8 mouse cellular contexts compared by ENCODE assay signal in genomic region chr10:127662666-127663253, GRCm38 (mm10). TPM values are rescaled to one million over a fixed set of nuclear protein-coding genes. Genes with fewer than 3 reads are reported as not detected.
DNase-seq lines count a peak whose midpoint lies in the region; ATAC-seq and TF ChIP-seq lines count a peak whose summit lies in the region.

No protein-coding gene starts in this region.

- TF ChIP-seq CTCF in liver, adult 2 months (IDR thresholded peaks at IDR 0.05; ENCODE audit: low read depth, low read length) = peak; percentile 17; the same call in 1 of the 2 replicates

- ATAC-seq in heart, embryonic 12.5 days (ENCODE audit: insufficient number of reproducible peaks, low FRiP score) = no peak
- ATAC-seq in midbrain, embryonic 11.5 days (ENCODE audit: low FRiP score) = no peak
- no peak for ATAC-seq in erythroblast, adult 5-6 weeks (replicated peaks; ENCODE audit: low FRiP score, poor library complexity, severe bottlenecking)

- no peaks in the 10 kb centered on the region for H3K27me3 ChIP-seq in liver, adult 2 months (ENCODE audit: control insufficient read depth, insufficient read depth, low read length)
- H3K27me3 ChIP-seq in heart, embryonic 12.5 days (replicated peaks) = peaks cover 11% of the 10 kb centered on the region
- H3K27me3 ChIP-seq in midbrain, embryonic 11.5 days (ENCODE audit: control insufficient read depth, insufficient read depth, low read length) = peaks cover 79% of the 10 kb centered on the region

- H3K9ac ChIP-seq in liver, adult 2 months (ENCODE audit: low read depth, low read length) = peak overlapping the region; percentile 21; the same call in 1 of the 2 replicates
- peak overlapping the region; percentile 59; the same call in 1 of the 2 replicates for H3K9ac ChIP-seq in heart, embryonic 12.5 days
- no peak overlapping the region for H3K9ac ChIP-seq in midbrain, embryonic 11.5 days (ENCODE audit: low read length)

- no peak overlapping the region for H3K4me3 ChIP-seq in liver, adult 2 months (ENCODE audit: insufficient read depth, low read depth, low read length)
- 0 out of 2 replicates have a peak overlapping the region, but pooled peaks have one; percentile 1 for H3K4me3 ChIP-seq in brown adipose tissue, adult 24 weeks (ENCODE audit: insufficient read depth, low read depth, low read length)
- peak overlapping the region; percentile 39; the same call in 1 of the 2 replicates for H3K4me3 ChIP-seq in heart, embryonic 12.5 days
- H3K4me3 ChIP-seq in midbrain, embryonic 11.5 days (ENCODE audit: low read depth, low read length) = no peak overlapping the region

- H3K27ac ChIP-seq in liver, adult 2 months (replicated peaks; ENCODE audit: insufficient read depth, low read depth, low read length) = peak overlapping the region; percentile 93
- peak overlapping the region; percentile 67; the same call in 1 of the 2 replicates for H3K27ac ChIP-seq in brown adipose tissue, adult 24 weeks (replicated peaks; ENCODE audit: low read depth, low read length)
- peak overlapping the region; percentile 86 for H3K27ac ChIP-seq in heart, embryonic 12.5 days (ENCODE audit: poor library complexity, severe bottlenecking)
- H3K27ac ChIP-seq in midbrain, embryonic 11.5 days (ENCODE audit: low read depth, low read length) = no peak overlapping the region

- H3K4me2 ChIP-seq in heart, embryonic 12.5 days = peak overlapping the region; percentile 72
- peak overlapping the region; percentile 6; the same call in 1 of the 2 replicates for H3K4me2 ChIP-seq in midbrain, embryonic 11.5 days

- WGBS in liver, adult 2 months = 47% methylated on average over 19 of the region's 19 CpGs
- WGBS in heart, embryonic 12.5 days = 30% methylated on average over 19 of the region's 19 CpGs
- WGBS in midbrain, embryonic 11.5 days = 10% methylated on average over 19 of the region's 19 CpGs

- peaks cover 18% of the 10 kb centered on the region for H3K4me1 ChIP-seq in liver, adult 2 months (ENCODE audit: control insufficient read depth, insufficient read depth, low read length)
- peaks cover 9% of the 10 kb centered on the region; the same call in 1 of the 2 replicates for H3K4me1 ChIP-seq in brown adipose tissue, adult 24 weeks (ENCODE audit: control insufficient read depth, insufficient read depth, insufficient read length, low read length)
- peaks cover 67% of the 10 kb centered on the region for H3K4me1 ChIP-seq in heart, embryonic 12.5 days (replicated peaks)
- H3K4me1 ChIP-seq in midbrain, embryonic 11.5 days (ENCODE audit: control insufficient read depth, insufficient read depth, low read length) = peaks cover 32% of the 10 kb centered on the region

- TF ChIP-seq POLR2A in liver, adult 2 months (IDR thresholded peaks at IDR 0.05; ENCODE audit: extremely low read depth, insufficient read depth, low read length) = no peak

- H3K79me2 ChIP-seq in liver, adult 2 months (ENCODE audit: control insufficient read depth, insufficient read depth, low read length) = peaks cover 9% of the 10 kb centered on the region; the same call in 1 of the 2 replicates

- no peaks in the 10 kb centered on the region for H3K9me3 ChIP-seq in heart, embryonic 12.5 days (replicated peaks)
- no peaks in the 10 kb centered on the region for H3K9me3 ChIP-seq in midbrain, embryonic 11.5 days (ENCODE audit: control insufficient read depth, low read length)

- H3K36me3 ChIP-seq in liver, adult 2 months (ENCODE audit: control insufficient read depth, insufficient read depth, low read length) = peaks cover 6% of the 10 kb centered on the region
- H3K36me3 ChIP-seq in heart, embryonic 12.5 days = peaks cover 56% of the 10 kb centered on the region
- H3K36me3 ChIP-seq in midbrain, embryonic 11.5 days (ENCODE audit: control insufficient read depth, insufficient read depth, low read length) = no peaks in the 10 kb centered on the region

- no peak for DNase-seq in liver, adult 2 months (ENCODE audit: extremely low read depth, low read depth, low spot score)
- no peak for DNase-seq in liver
- DNase-seq in kidney, postnatal 14 days = peak; percentile 60
- peak; percentile 88 for DNase-seq in midbrain, embryonic 11.5 days (ENCODE audit: low spot score, missing footprints)
- peak; percentile 32 for DNase-seq in thymus, postnatal 0 days (ENCODE audit: low spot score)

RNA-seq across cellular contexts. Expression of gene Nemp1, which starts 3.9 kb away (rescaled TPM):
- 5.5 and 6.3 TPM in 2 replicates for total RNA-seq in liver, adult 2 months (2014; rRNA removed)
- 2.0 and 2.7 TPM in 2 replicates for polyA plus RNA-seq in liver, adult 2 months (2012; rRNA removed)
- 1.0 and 2.5 TPM in 2 replicates for polyA plus RNA-seq in brown adipose tissue, adult 24 weeks (2012; ENCODE audit: insufficient read depth, insufficient read length, missing spikeins)
- 8.9 and 9.2 TPM in 2 replicates for polyA plus RNA-seq in heart, embryonic 12.5 days (2016; fragmentation: Nextera tagmentation; extraction: Ambion mirVana)
- polyA plus RNA-seq in midbrain, embryonic 11.5 days (2014; fragmentation: Nextera tagmentation; extraction: Ambion mirVana) = 10.0 and 10.9 TPM in 2 replicates
- 10.6 and 10.9 TPM in 2 replicates for polyA plus RNA-seq in thymus, postnatal 0 days (2015; fragmentation: Nextera tagmentation; extraction: Ambion mirVana)
- total RNA-seq in erythroblast, adult 5-6 weeks (2015; ENCODE audit: low replicate concordance) = 11.0 and 13.2 TPM in 2 replicates
- total RNA-seq in erythroblast, adult 5-6 weeks (2017; ENCODE audit: low replicate concordance) = 12.4 and 14.3 TPM in 2 replicates

RNA-seq across cellular contexts. Expression of gene Nab2, which starts 5.6 kb away (rescaled TPM):
- 8.9 and 13.4 TPM in 2 replicates for total RNA-seq in liver, adult 2 months (2014; rRNA removed)
- polyA plus RNA-seq in liver, adult 2 months (2012; rRNA removed) = 16.0 and 16.6 TPM in 2 replicates
- 4.2 and 6.3 TPM in 2 replicates for polyA plus RNA-seq in brown adipose tissue, adult 24 weeks (2012; ENCODE audit: insufficient read depth, insufficient read length, missing spikeins)
- polyA plus RNA-seq in heart, embryonic 12.5 days (2016; fragmentation: Nextera tagmentation; extraction: Ambion mirVana) = 13.4 and 13.7 TPM in 2 replicates
- 2.1 and 2.2 TPM in 2 replicates for polyA plus RNA-seq in midbrain, embryonic 11.5 days (2014; fragmentation: Nextera tagmentation; extraction: Ambion mirVana)
- polyA plus RNA-seq in thymus, postnatal 0 days (2015; fragmentation: Nextera tagmentation; extraction: Ambion mirVana) = 9.2 and 10.0 TPM in 2 replicates
- total RNA-seq in erythroblast, adult 5-6 weeks (2015; ENCODE audit: low replicate concordance) = 0.96 TPM in 1 of 2 replicates, not detected in the other
- 0.60 TPM in 1 of 2 replicates, not detected in the other for total RNA-seq in erythroblast, adult 5-6 weeks (2017; ENCODE audit: low replicate concordance)

RNA-seq across cellular contexts. Expression of gene Stat6, which starts 20.0 kb away (rescaled TPM):
- 27.7 and 29.1 TPM in 2 replicates for total RNA-seq in liver, adult 2 months (2014; rRNA removed)
- polyA plus RNA-seq in liver, adult 2 months (2012; rRNA removed) = 29.4 and 44.7 TPM in 2 replicates
- polyA plus RNA-seq in brown adipose tissue, adult 24 weeks (2012; ENCODE audit: insufficient read depth, insufficient read length, missing spikeins) = 24.7 and 28.8 TPM in 2 replicates
- polyA plus RNA-seq in heart, embryonic 12.5 days (2016; fragmentation: Nextera tagmentation; extraction: Ambion mirVana) = 27.8 and 28.2 TPM in 2 replicates
- polyA plus RNA-seq in midbrain, embryonic 11.5 days (2014; fragmentation: Nextera tagmentation; extraction: Ambion mirVana) = 5.7 and 6.9 TPM in 2 replicates
- 38.4 and 47.9 TPM in 2 replicates for polyA plus RNA-seq in thymus, postnatal 0 days (2015; fragmentation: Nextera tagmentation; extraction: Ambion mirVana)
- 15.7 and 16.7 TPM in 2 replicates for total RNA-seq in erythroblast, adult 5-6 weeks (2015; ENCODE audit: low replicate concordance)
- 15.9 and 27.1 TPM in 2 replicates for total RNA-seq in erythroblast, adult 5-6 weeks (2017; ENCODE audit: low replicate concordance)

RNA-seq across cellular contexts. Expression of gene Lrp1, which starts 41.8 kb away (rescaled TPM):
- 193 and 278 TPM in 2 replicates for total RNA-seq in liver, adult 2 months (2014; rRNA removed)
- polyA plus RNA-seq in liver, adult 2 months (2012; rRNA removed) = 354 and 373 TPM in 2 replicates
- polyA plus RNA-seq in brown adipose tissue, adult 24 weeks (2012; ENCODE audit: insufficient read depth, insufficient read length, missing spikeins) = 43.8 and 47.2 TPM in 2 replicates
- polyA plus RNA-seq in heart, embryonic 12.5 days (2016; fragmentation: Nextera tagmentation; extraction: Ambion mirVana) = 43.3 and 46.1 TPM in 2 replicates
- polyA plus RNA-seq in midbrain, embryonic 11.5 days (2014; fragmentation: Nextera tagmentation; extraction: Ambion mirVana) = 52.2 and 58.8 TPM in 2 replicates
- 8.0 and 8.6 TPM in 2 replicates for polyA plus RNA-seq in thymus, postnatal 0 days (2015; fragmentation: Nextera tagmentation; extraction: Ambion mirVana)
- 11.9 and 14.0 TPM in 2 replicates for total RNA-seq in erythroblast, adult 5-6 weeks (2015; ENCODE audit: low replicate concordance)
- total RNA-seq in erythroblast, adult 5-6 weeks (2017; ENCODE audit: low replicate concordance) = 9.7 and 17.0 TPM in 2 replicates

RNA-seq across cellular contexts. Expression of gene Myo1a, which starts 42.2 kb away (rescaled TPM):
- 0.18 TPM in 1 of 2 replicates, not detected in the other for total RNA-seq in liver, adult 2 months (2014; rRNA removed)
- polyA plus RNA-seq in liver, adult 2 months (2012; rRNA removed) = 0.02 TPM in 1 of 2 replicates, not detected in the other
- not detected in 2 replicates for polyA plus RNA-seq in brown adipose tissue, adult 24 weeks (2012; ENCODE audit: insufficient read depth, insufficient read length, missing spikeins)
- polyA plus RNA-seq in heart, embryonic 12.5 days (2016; fragmentation: Nextera tagmentation; extraction: Ambion mirVana) = 0.22 and 0.32 TPM in 2 replicates
- polyA plus RNA-seq in midbrain, embryonic 11.5 days (2014; fragmentation: Nextera tagmentation; extraction: Ambion mirVana) = 0.41 and 0.46 TPM in 2 replicates
- 0.62 and 0.68 TPM in 2 replicates for polyA plus RNA-seq in thymus, postnatal 0 days (2015; fragmentation: Nextera tagmentation; extraction: Ambion mirVana)
- 0.42 TPM in 1 of 2 replicates, not detected in the other for total RNA-seq in erythroblast, adult 5-6 weeks (2015; ENCODE audit: low replicate concordance)
- not detected in 2 replicates for total RNA-seq in erythroblast, adult 5-6 weeks (2017; ENCODE audit: low replicate concordance)

Comparison
In these comparisons a context has a peak if more than half of its experiments do, and no peak if none do; other contexts are left out.
1. DNase-seq: peak in kidney, postnatal 14 days (single experiment), midbrain, embryonic 11.5 days (single experiment) and thymus, postnatal 0 days (single experiment); none in liver, adult 2 months (single experiment) and liver (single experiment).
2. H3K4me3 ChIP-seq: peak in brown adipose tissue, adult 24 weeks (single experiment) and heart, embryonic 12.5 days (single experiment); none in liver, adult 2 months (single experiment) and midbrain, embryonic 11.5 days (single experiment).